Mouse (Mus musculus) hindbrain, embryonic 10.5 days (tissue): ENCODE measurements around the gene Alkbh1. TPM values are rescaled to one million over a fixed set of nuclear protein-coding genes. Genes with fewer than 3 reads are reported as not detected.
A peak's percentile ranks its signal among the peaks of the same experiment; 100 is the strongest.

Source experiments
- DNase-seq: peaks from one replicate; pipeline ENCODE4 v3.0.0-alpha.2; 2017; ENCODE audit warnings: low spot score
- H3K27ac ChIP-seq: fragments of 300-500 bp; sonication (generic); 2 replicates; pipeline ENCODE4 v1.5.1; 2016; ENCODE audit warnings: mild to moderate bottlenecking, moderate library complexity
- H3K27me3 ChIP-seq: fragments of 300-500 bp; sonication (generic); 2 replicates; pipeline ENCODE4 v1.6.1; 2016; ENCODE audit warnings: mild to moderate bottlenecking; ENCODE audit not compliant: poor library complexity, insufficient read depth, severe bottlenecking
- H3K36me3 ChIP-seq: fragments of 300-500 bp; sonication (generic); 2 replicates; pipeline ENCODE4 v1.6.1; 2016; ENCODE audit warnings: mild to moderate bottlenecking, moderate library complexity
- H3K4me1 ChIP-seq: fragments of 300-500 bp; sonication (generic); replicated peaks from 2 replicates; pipeline ENCODE4 v1.6.1; 2016; ENCODE audit warnings: mild to moderate bottlenecking
- H3K4me3 ChIP-seq: fragments of 300-500 bp; sonication (generic); 2 replicates; pipeline ENCODE4 v1.5.1; 2016; ENCODE audit warnings: mild to moderate bottlenecking, moderate library complexity
- H3K9me3 ChIP-seq: fragments of 300-500 bp; sonication (generic); 2 replicates; pipeline ENCODE4 v1.6.1; 2016; ENCODE audit warnings: mild to moderate bottlenecking, moderate library complexity
- WGBS: fragments of 180-500 bp; shearing (Covaris S2); methylation state at CpG from one replicate; pipeline ENCODE4 v1.1.7; 2016; 5-methylcytosine and 5-hydroxymethylcytosine counted together
- polyA plus RNA-seq: library from polyadenylated mRNA; unstranded; fragments of >200 nt; fragmentation: Nextera tagmentation; extraction: Ambion mirVana; gene quantifications from 2 replicates; pipeline ENCODE4 v1.2.1, GENCODE M21; 2016

The Alkbh1 gene
- polyA plus RNA-seq, 1 experiment from 2014 or later: 47.6 TPM

- Histone ChIP-seq H3K9me3 (no peaks in the 10 kb centered on the region), H3K27me3 (no peaks in the 10 kb centered on the region), H3K4me1 (peaks cover 22% of the 10 kb centered on the region), H3K27ac (peak overlapping the region; percentile 98), H3K4me3 (peak overlapping the region; percentile 98), H3K36me3 (peaks cover 60% of the 10 kb centered on the region)
- WGBS: 44% methylated on average over 12 of the region's 12 CpGs
- peak; percentile 29 for DNase-seq
Measured at GRCm38 (mm10) chr12:87442177-87443114, 1.4 kb downstream of the Alkbh1 start.

GRCm38 (mm10) chr12:87428885-87429284 is 14.9 kb downstream of the Alkbh1 start:
- peaks cover 100% of the 10 kb centered on the region for H3K36me3 ChIP-seq
- no peak overlapping the region for H3K4me3 ChIP-seq
- 88% methylated on average over 8 of the region's 8 CpGs for WGBS
- peaks cover 5% of the 10 kb centered on the region; the same call in 1 of the 2 replicates for H3K4me1 ChIP-seq
- no peaks in the 10 kb centered on the region for H3K27me3 ChIP-seq
- no peak overlapping the region for H3K27ac ChIP-seq
- no peaks in the 10 kb centered on the region for H3K9me3 ChIP-seq
- DNase-seq: no peak

GRCm38 (mm10) chr12:87428295-87428694 is 15.5 kb downstream of the Alkbh1 start:
- no peaks in the 10 kb centered on the region for H3K27me3 ChIP-seq
- WGBS: 88% methylated on average over 2 of the region's 2 CpGs
- H3K27ac ChIP-seq: no peak overlapping the region
- H3K9me3 ChIP-seq: no peaks in the 10 kb centered on the region
- no peak for DNase-seq
- H3K4me3 ChIP-seq: no peak overlapping the region
- peaks cover 5% of the 10 kb centered on the region; the same call in 1 of the 2 replicates for H3K4me1 ChIP-seq
- H3K36me3 ChIP-seq: peaks cover 100% of the 10 kb centered on the region

- DNase-seq: no peak
- Histone ChIP-seq H3K4me1 (peaks cover 5% of the 10 kb centered on the region; the same call in 1 of the 2 replicates), H3K27me3 (no peaks in the 10 kb centered on the region), H3K4me3 (no peak overlapping the region), H3K36me3 (peaks cover 98% of the 10 kb centered on the region), H3K9me3 (no peaks in the 10 kb centered on the region), H3K27ac (no peak overlapping the region)
- WGBS: 91% methylated on average over 5 of the region's 5 CpGs
Measured at GRCm38 (mm10) chr12:87426354-87427031, 17.3 kb downstream of the Alkbh1 start.

GRCm38 (mm10) chr12:87424516-87424915 is 19.3 kb downstream of the Alkbh1 start:
- H3K9me3 ChIP-seq: no peaks in the 10 kb centered on the region
- H3K36me3 ChIP-seq: peaks cover 78% of the 10 kb centered on the region
- H3K4me1 ChIP-seq: peaks cover 11% of the 10 kb centered on the region
- no peak overlapping the region for H3K27ac ChIP-seq
- WGBS: 32% methylated on average over 3 of the region's 3 CpGs
- no peaks in the 10 kb centered on the region for H3K27me3 ChIP-seq
- DNase-seq: no peak
- no peak overlapping the region for H3K4me3 ChIP-seq

GRCm38 (mm10) chr12:87423700-87424099 is 20.1 kb downstream of the Alkbh1 start:
- peaks cover 70% of the 10 kb centered on the region for H3K36me3 ChIP-seq
- 56% methylated on average over 1 of the region's 1 CpGs for WGBS
- no peaks in the 10 kb centered on the region for H3K27me3 ChIP-seq
- H3K27ac ChIP-seq: no peak overlapping the region
- H3K4me1 ChIP-seq: peaks cover 19% of the 10 kb centered on the region
- H3K4me3 ChIP-seq: no peak overlapping the region
- no peak for DNase-seq
- H3K9me3 ChIP-seq: no peaks in the 10 kb centered on the region

GRCm38 (mm10) chr12:87421708-87422507 is 21.9 kb downstream of the Alkbh1 start:
- no peak for DNase-seq
- H3K36me3 ChIP-seq: peaks cover 52% of the 10 kb centered on the region
- WGBS: 89% methylated on average over 5 of the region's 5 CpGs
- peaks cover 20% of the 10 kb centered on the region for H3K4me1 ChIP-seq
- H3K27ac ChIP-seq: no peak overlapping the region
- 0 out of 2 replicates have a peak, but pooled peaks cover 3% of the 10 kb centered on the region for H3K9me3 ChIP-seq
- no peak overlapping the region for H3K4me3 ChIP-seq
- no peaks in the 10 kb centered on the region for H3K27me3 ChIP-seq

GRCm38 (mm10) chr12:87419974-87420485 is 23.8 kb downstream of the Alkbh1 start:
- WGBS: 76% methylated on average over 12 of the region's 12 CpGs

GRCm38 (mm10) chr12:87418921-87419320 is 24.9 kb downstream of the Alkbh1 start:
- peak; percentile 31 for DNase-seq

More at GRCm38 (mm10) chr12:87419974-87420485, 23.8 kb downstream of the Alkbh1 start:
- peaks cover 33% of the 10 kb centered on the region for H3K36me3 ChIP-seq
- H3K9me3 ChIP-seq: 0 out of 2 replicates have a peak, but pooled peaks cover 3% of the 10 kb centered on the region
- peaks cover 20% of the 10 kb centered on the region for H3K4me1 ChIP-seq
- DNase-seq: no peak
- H3K27me3 ChIP-seq: no peaks in the 10 kb centered on the region
- H3K27ac ChIP-seq: peak overlapping the region; percentile 59; the same call in 1 of the 2 replicates
- H3K4me3 ChIP-seq: no peak overlapping the region

GRCm38 (mm10) chr12:87416690-87417089 is 27.1 kb downstream of the Alkbh1 start:
- WGBS: 29% methylated on average over 7 of the region's 7 CpGs
- peaks cover 15% of the 10 kb centered on the region for H3K4me1 ChIP-seq
- H3K27me3 ChIP-seq: no peaks in the 10 kb centered on the region
- H3K27ac ChIP-seq: no peak overlapping the region
- peak; percentile 70 for DNase-seq
- H3K9me3 ChIP-seq: 0 out of 2 replicates have a peak, but pooled peaks cover 3% of the 10 kb centered on the region
- no peak overlapping the region for H3K4me3 ChIP-seq
- H3K36me3 ChIP-seq: 0 out of 2 replicates have a peak, but pooled peaks cover under 1% of the 10 kb centered on the region

More at GRCm38 (mm10) chr12:87418921-87419320, 24.9 kb downstream of the Alkbh1 start:
- Histone ChIP-seq H3K27me3 (no peaks in the 10 kb centered on the region), H3K9me3 (0 out of 2 replicates have a peak, but pooled peaks cover 3% of the 10 kb centered on the region), H3K36me3 (peaks cover 22% of the 10 kb centered on the region), H3K4me1 (peaks cover 15% of the 10 kb centered on the region), H3K4me3 (no peak overlapping the region), H3K27ac (peak overlapping the region; percentile 63)
- 65% methylated on average over 5 of the region's 5 CpGs for WGBS

- Histone ChIP-seq H3K36me3 (no peaks in the 10 kb centered on the region), H3K4me1 (peaks cover 15% of the 10 kb centered on the region), H3K27me3 (no peaks in the 10 kb centered on the region), H3K4me3 (no peak overlapping the region), H3K27ac (no peak overlapping the region), H3K9me3 (0 out of 2 replicates have a peak, but pooled peaks cover 3% of the 10 kb centered on the region)
- WGBS: 84% methylated on average over 4 of the region's 4 CpGs
- no peak for DNase-seq
Measured at GRCm38 (mm10) chr12:87415358-87415757, 28.5 kb downstream of the Alkbh1 start.
